9 mouse cellular contexts compared by ENCODE assay signal in genomic region chr7:16298927-16299326, GRCm38 (mm10). TPM values are rescaled to one million over a fixed set of nuclear protein-coding genes. Genes with fewer than 3 reads are reported as not detected.
DNase-seq lines count a peak whose midpoint lies in the region; ATAC-seq and TF ChIP-seq lines count a peak whose summit lies in the region.
"Had no signal": no experiment of that assay in that cellular context is flagged by ENCODE, and none has a peak within 500 bp of the region (broad histone marks: within the 10 kb centered on the region; RNA-seq: fewer than 3 reads in every experiment).

No protein-coding gene starts in this region.

- H3K4me1 ChIP-seq in heart, embryonic 10.5 days: peaks cover 37% of the 10 kb centered on the region
- H3K4me1 ChIP-seq in E14TG2a.4 (replicated peaks; ENCODE audit: low read depth, low read length): peaks cover 46% of the 10 kb centered on the region
- peaks cover 39% of the 10 kb centered on the region for H3K4me1 ChIP-seq in forebrain, embryonic 13.5 days
- peaks cover 39% of the 10 kb centered on the region for H3K4me1 ChIP-seq in limb, embryonic 15.5 days

- 73% methylated on average over 5 of the region's 5 CpGs for WGBS in heart, embryonic 10.5 days
- 77% methylated on average over 5 of the region's 5 CpGs for WGBS in forebrain, embryonic 13.5 days
- 77% methylated on average over 5 of the region's 5 CpGs for WGBS in limb, embryonic 15.5 days

- H3K9me3 ChIP-seq in heart, embryonic 10.5 days: no peaks in the 10 kb centered on the region
- H3K9me3 ChIP-seq in E14TG2a.4 (ENCODE audit: low read length): no peaks in the 10 kb centered on the region
- no peaks in the 10 kb centered on the region for H3K9me3 ChIP-seq in forebrain, embryonic 13.5 days (replicated peaks)
- no peaks in the 10 kb centered on the region for H3K9me3 ChIP-seq in limb, embryonic 15.5 days
- H3K9me3 ChIP-seq: megakaryocyte, embryonic 14.5 days had no signal

- H3K4me3 ChIP-seq in heart, embryonic 10.5 days: 0 out of 2 replicates have a peak overlapping the region, but pooled peaks have one; percentile 62
- 0 out of 2 replicates have a peak overlapping the region, but pooled peaks have one; percentile 76 for H3K4me3 ChIP-seq in E14TG2a.4 (replicated peaks; ENCODE audit: low read length)
- peak overlapping the region; percentile 50 for H3K4me3 ChIP-seq in forebrain, embryonic 13.5 days
- 0 out of 2 replicates have a peak overlapping the region, but pooled peaks have one; percentile 47 for H3K4me3 ChIP-seq in limb, embryonic 15.5 days

- no peaks in the 10 kb centered on the region for H3K36me3 ChIP-seq in heart, embryonic 10.5 days
- H3K36me3 ChIP-seq in E14TG2a.4 (ENCODE audit: insufficient read depth, low read length): no peaks in the 10 kb centered on the region
- H3K36me3 ChIP-seq in forebrain, embryonic 13.5 days (ENCODE audit: poor library complexity, severe bottlenecking): no peaks in the 10 kb centered on the region
- no peaks in the 10 kb centered on the region for H3K36me3 ChIP-seq in limb, embryonic 15.5 days

- peak overlapping the region; percentile 87 for H3K4me2 ChIP-seq in forebrain, embryonic 13.5 days
- H3K4me2 ChIP-seq in limb, embryonic 15.5 days: peak overlapping the region; percentile 87; the same call in 1 of the 2 replicates

- H3K9ac ChIP-seq in forebrain, embryonic 13.5 days: peak overlapping the region; percentile 65
- no peak overlapping the region for H3K9ac ChIP-seq in limb, embryonic 15.5 days

- no peaks in the 10 kb centered on the region for H3K27me3 ChIP-seq in heart, embryonic 10.5 days (ENCODE audit: insufficient read depth, poor library complexity, severe bottlenecking)
- peaks cover 7% of the 10 kb centered on the region for H3K27me3 ChIP-seq in E14TG2a.4 (ENCODE audit: insufficient read depth, low read length)
- no peaks in the 10 kb centered on the region for H3K27me3 ChIP-seq in forebrain, embryonic 13.5 days
- no peaks in the 10 kb centered on the region for H3K27me3 ChIP-seq in limb, embryonic 15.5 days
- H3K27me3 ChIP-seq: megakaryocyte, embryonic 14.5 days had no signal

- no peak for ATAC-seq in forebrain, embryonic 13.5 days
- ATAC-seq in limb, embryonic 15.5 days (ENCODE audit: insufficient number of reproducible peaks, low FRiP score, low TSS enrichment, low read depth): no peak
- no peak for ATAC-seq in monocyte, adult 5-6 weeks (replicated peaks; ENCODE audit: insufficient number of reproducible peaks, low FRiP score, low TSS enrichment, poor library complexity, severe bottlenecking)

- DNase-seq in heart, embryonic 10.5 days (ENCODE audit: low spot score): no peak
- DNase-seq in heart, adult 18-20 months: no peak
- DNase-seq in urinary bladder, postnatal 10 days (ENCODE audit: low spot score): no peak
- DNase-seq in right cerebral cortex, adult 2 months (ENCODE audit: low spot score in 2 of 2): no peak

- no peak for TF ChIP-seq CTCF in E14TG2a.4 (conservative IDR thresholded peaks at IDR 0.05; ENCODE audit: low read length)

- H3K27ac ChIP-seq in heart, embryonic 10.5 days: no peak overlapping the region; the same call in 1 of the 2 replicates
- peak overlapping the region; percentile 35; the same call in 1 of the 2 replicates for H3K27ac ChIP-seq in forebrain, embryonic 13.5 days
- H3K27ac ChIP-seq in limb, embryonic 15.5 days: 0 out of 2 replicates have a peak overlapping the region, but pooled peaks have one; percentile 61

RNA-seq across cellular contexts. Expression of gene Bbc3, which starts 9.3 kb away (rescaled TPM):
- 8.3 and 9.5 TPM in 2 replicates for polyA plus RNA-seq in heart, embryonic 10.5 days (2016; fragmentation: Nextera tagmentation; extraction: Ambion mirVana)
- total RNA-seq in heart, adult 18-20 months (2021): 1 to 10 TPM; 3.8 to 5.6 TPM
- polyA plus RNA-seq in forebrain, embryonic 13.5 days (2015; fragmentation: Nextera tagmentation; extraction: Ambion mirVana): 10.0 and 12.2 TPM in 2 replicates
- polyA plus RNA-seq in limb, embryonic 15.5 days (2015; fragmentation: Nextera tagmentation; extraction: Ambion mirVana): 6.4 and 7.0 TPM in 2 replicates
- total RNA-seq in monocyte, adult 5-6 weeks (2017): 26.4 to 30.9 TPM (median 30.1 TPM) in 3 replicates

RNA-seq across cellular contexts. Expression of gene Ccdc9, which starts 12.3 kb away (rescaled TPM):
- polyA plus RNA-seq in heart, embryonic 10.5 days (2016; fragmentation: Nextera tagmentation; extraction: Ambion mirVana): 19.6 and 31.0 TPM in 2 replicates
- total RNA-seq in heart, adult 18-20 months (2021): 10 to 100 TPM; 26.3 to 29.6 TPM
- polyA plus RNA-seq in forebrain, embryonic 13.5 days (2015; fragmentation: Nextera tagmentation; extraction: Ambion mirVana): 25.2 and 32.2 TPM in 2 replicates
- 26.6 and 27.0 TPM in 2 replicates for polyA plus RNA-seq in limb, embryonic 15.5 days (2015; fragmentation: Nextera tagmentation; extraction: Ambion mirVana)
- total RNA-seq in monocyte, adult 5-6 weeks (2017): 231 to 284 TPM (median 256 TPM) in 3 replicates

RNA-seq across cellular contexts. Expression of gene Inafm1, which starts 25.5 kb away (rescaled TPM):
- 6.2 and 10.0 TPM in 2 replicates for polyA plus RNA-seq in heart, embryonic 10.5 days (2016; fragmentation: Nextera tagmentation; extraction: Ambion mirVana)
- total RNA-seq in heart, adult 18-20 months (2021): 10 to 100 TPM; 15.3 to 16.2 TPM
- polyA plus RNA-seq in forebrain, embryonic 13.5 days (2015; fragmentation: Nextera tagmentation; extraction: Ambion mirVana): 14.0 and 15.5 TPM in 2 replicates
- 23.9 and 28.1 TPM in 2 replicates for polyA plus RNA-seq in limb, embryonic 15.5 days (2015; fragmentation: Nextera tagmentation; extraction: Ambion mirVana)
- total RNA-seq in monocyte, adult 5-6 weeks (2017): 9.4 to 16.4 TPM (median 12.3 TPM) in 3 replicates

RNA-seq across cellular contexts. Expression of gene C5ar1, which starts 39.6 kb away (rescaled TPM):
- 0.31 and 1.0 TPM in 2 replicates for polyA plus RNA-seq in heart, embryonic 10.5 days (2016; fragmentation: Nextera tagmentation; extraction: Ambion mirVana)
- total RNA-seq in heart, adult 18-20 months (2021): 1 to 10 TPM; 4.4 to 7.5 TPM
- polyA plus RNA-seq in forebrain, embryonic 13.5 days (2015; fragmentation: Nextera tagmentation; extraction: Ambion mirVana): 0.57 and 1.2 TPM in 2 replicates
- polyA plus RNA-seq in limb, embryonic 15.5 days (2015; fragmentation: Nextera tagmentation; extraction: Ambion mirVana): 5.3 and 5.4 TPM in 2 replicates
- 11.2 to 17.0 TPM (median 13.7 TPM) in 3 replicates for total RNA-seq in monocyte, adult 5-6 weeks (2017)

RNA-seq across cellular contexts. Expression of gene C5ar2, which starts 55.0 kb away (rescaled TPM):
- 0.54 and 0.57 TPM in 2 replicates for polyA plus RNA-seq in heart, embryonic 10.5 days (2016; fragmentation: Nextera tagmentation; extraction: Ambion mirVana)
- total RNA-seq in heart, adult 18-20 months (2021): 1 to 10 TPM; 1.2 to 1.7 TPM
- 0.06 TPM in 1 of 2 replicates, not detected in the other for polyA plus RNA-seq in forebrain, embryonic 13.5 days (2015; fragmentation: Nextera tagmentation; extraction: Ambion mirVana)
- polyA plus RNA-seq in limb, embryonic 15.5 days (2015; fragmentation: Nextera tagmentation; extraction: Ambion mirVana): 0.17 and 0.26 TPM in 2 replicates
- total RNA-seq in monocyte, adult 5-6 weeks (2017): 2.9 to 8.0 TPM (median 7.0 TPM) in 3 replicates
